Mouse (Mus musculus) bone marrow, adult 2 months (tissue): ENCODE measurements at regions not wholly inside any gene's neighbourhood (a gene's known extent, or its start where the extent isn't known, plus 50 kb on each side); places are given as distances from the start of the nearest gene placed in this dataset.

Experiments
- CTCF ChIP-seq: fragments of 200-500 bp; IDR thresholded peaks from 2 replicates; pipeline ENCODE4 v1.5.1; 2011; ENCODE audit warnings: low read length, control low read depth; ENCODE audit not compliant: control insufficient read depth, insufficient read depth
- POLR2A ChIP-seq: fragments of 200-500 bp; IDR thresholded peaks from 2 replicates; pipeline ENCODE4 v1.6.1; 2011; ENCODE audit warnings: low read depth, mild to moderate bottlenecking, control low read depth, low read length, borderline replicate concordance; ENCODE audit not compliant: control insufficient read depth

- TF ChIP-seq CTCF: no peak
- TF ChIP-seq POLR2A: no peak
Observed at GRCm38 (mm10) chr8:41483297-41483696, 66.4 kb upstream of the Frg1 start.
